Mouse (Mus musculus) spleen, adult 2 months (tissue): ENCODE results near the gene Mgme1.

Experiments used
- CTCF ChIP-seq: fragments of 200-500 bp; IDR thresholded peaks from 2 replicates; pipeline ENCODE4 v1.5.1; 2011; ENCODE audit warnings: mild to moderate bottlenecking, inconsistent platforms; ENCODE audit not compliant: insufficient read depth, insufficient read length, insufficient replicate concordance; ENCODE audit errors: extremely low read depth
- POLR2A ChIP-seq: fragments of 200-500 bp; IDR thresholded peaks from 2 replicates; pipeline ENCODE4 v1.6.1; 2011; ENCODE audit warnings: low read depth, low read length, inconsistent platforms

GRCm38 (mm10) chr2:144238341-144238740 is 32.1 kb upstream of the Mgme1 start:
- TF ChIP-seq CTCF: no peak
- no peak for TF ChIP-seq POLR2A
